Mouse (Mus musculus) limb, embryonic 12.5 days (tissue): ENCODE measurements around the gene Uggt2. TPM values are rescaled to one million over a fixed set of nuclear protein-coding genes. Genes with fewer than 3 reads are reported as not detected.
A peak's percentile ranks its signal among the peaks of the same experiment; 100 is the strongest.

Experiments
- ATAC-seq: fragments of 200-750 bp; cut with Nextera tagmentation; 2 replicates; pipeline ENCODE4 v1.8.0; 2017; ENCODE audit warnings: low read depth, moderate TSS enrichment; ENCODE audit not compliant: insufficient number of reproducible peaks, insufficient read depth, low FRiP score, low TSS enrichment
- H3K27ac ChIP-seq: fragments of 300-500 bp; sonication (generic); 2 replicates; pipeline ENCODE4 v1.5.1; 2016; ENCODE audit warnings: mild to moderate bottlenecking, moderate library complexity
- H3K27me3 ChIP-seq: fragments of 300-500 bp; sonication (generic); 2 replicates; pipeline ENCODE4 v1.6.1; 2016; ENCODE audit warnings: mild to moderate bottlenecking, moderate library complexity
- H3K36me3 ChIP-seq: fragments of 300-500 bp; sonication (generic); 2 replicates; pipeline ENCODE4 v1.6.1; 2016; ENCODE audit warnings: mild to moderate bottlenecking, moderate library complexity
- H3K4me1 ChIP-seq: fragments of 300-500 bp; sonication (generic); replicated peaks from 2 replicates; pipeline ENCODE4 v1.6.1; 2016
- H3K4me2 ChIP-seq: fragments of 300-500 bp; sonication (generic); 2 replicates; pipeline ENCODE4 v1.6.1; 2016; ENCODE audit warnings: mild to moderate bottlenecking, moderate library complexity
- H3K4me3 ChIP-seq: fragments of 300-500 bp; sonication (generic); replicated peaks from 2 replicates; pipeline ENCODE4 v1.5.1; 2016; ENCODE audit warnings: mild to moderate bottlenecking
- H3K9ac ChIP-seq: fragments of 300-500 bp; sonication (generic); replicated peaks from 2 replicates; pipeline ENCODE4 v1.6.1; 2016; ENCODE audit warnings: mild to moderate bottlenecking, moderate library complexity
- H3K9me3 ChIP-seq: fragments of 300-500 bp; sonication (generic); 2 replicates; pipeline ENCODE4 v1.6.1; 2016; ENCODE audit warnings: mild to moderate bottlenecking, moderate library complexity
- WGBS: fragments of 180-500 bp; shearing (Covaris S2); methylation state at CpG from one replicate; pipeline ENCODE4 v1.1.7; 2016; 5-methylcytosine and 5-hydroxymethylcytosine counted together
- polyA plus RNA-seq: library from polyadenylated mRNA; unstranded; fragments of >200 nt; fragmentation: Nextera tagmentation; extraction: Ambion mirVana; gene quantifications from 2 replicates; pipeline ENCODE4 v1.2.1, GENCODE M21; 2016

Uggt2 gene
- polyA plus RNA-seq, 1 experiment from 2014 or later, result 23.5 TPM

- Histone ChIP-seq H3K27me3 (no peaks in the 10 kb centered on the region), H3K4me3 (no peak overlapping the region), H3K36me3 (no peaks in the 10 kb centered on the region; the same call in 1 of the 2 replicates), H3K4me2 (no peak overlapping the region), H3K4me1 (peaks cover 28% of the 10 kb centered on the region), H3K9ac (no peak overlapping the region), H3K27ac (no peak overlapping the region), H3K9me3 (no peaks in the 10 kb centered on the region)
- ATAC-seq, result no peak
- WGBS, result 70% methylated on average over 4 of the region's 4 CpGs
These were observed 158.3 kb downstream of the Uggt2 start for GRCm38 (mm10) chr14:118940796-118941495.

GRCm38 (mm10) chr14:118938551-118938950 is 160.7 kb downstream of the Uggt2 start:
- Histone ChIP-seq H3K27ac (no peak overlapping the region), H3K36me3 (no peaks in the 10 kb centered on the region; the same call in 1 of the 2 replicates), H3K9ac (peak overlapping the region; percentile 98), H3K27me3 (no peaks in the 10 kb centered on the region), H3K4me2 (peak overlapping the region; percentile 68), H3K4me1 (peaks cover 28% of the 10 kb centered on the region), H3K4me3 (peak overlapping the region; percentile 98), H3K9me3 (no peaks in the 10 kb centered on the region)
- WGBS, result under 1% methylated on average over 7 of the region's 7 CpGs
- ATAC-seq, result no peak

GRCm38 (mm10) chr14:118937533-118938492 is 161.4 kb downstream of the Uggt2 start, which contains the start of gene Dnajc3:
Gene Dnajc3 (plus strand): TSS chr14:118937976.
- no peaks in the 10 kb centered on the region; the same call in 1 of the 2 replicates for H3K36me3 ChIP-seq
- under 1% methylated on average over 114 of the region's 124 CpGs for WGBS
- H3K27me3 ChIP-seq, result no peaks in the 10 kb centered on the region
- H3K27ac ChIP-seq, result peak within 1 kb of the TSS; percentile 90
- ATAC-seq, result peak; percentile 99
- H3K9ac ChIP-seq, result peak within 1 kb of the TSS; percentile 98
- peak within 1 kb of the TSS; percentile 68 for H3K4me2 ChIP-seq
- no peaks in the 10 kb centered on the region for H3K9me3 ChIP-seq
- H3K4me1 ChIP-seq, result peaks cover 32% of the 10 kb centered on the region
- H3K4me3 ChIP-seq, result peak within 1 kb of the TSS; percentile 98

- H3K9me3 ChIP-seq, result no peaks in the 10 kb centered on the region
- peak overlapping the region; percentile 98 for H3K4me3 ChIP-seq
- peaks cover 30% of the 10 kb centered on the region for H3K4me1 ChIP-seq
- no peak for ATAC-seq
- 30% methylated on average over 4 of the region's 4 CpGs for WGBS
- H3K9ac ChIP-seq, result peak overlapping the region; percentile 72
- H3K27ac ChIP-seq, result peak overlapping the region; percentile 82
- no peaks in the 10 kb centered on the region; the same call in 1 of the 2 replicates for H3K36me3 ChIP-seq
- peak overlapping the region; percentile 68 for H3K4me2 ChIP-seq
- no peaks in the 10 kb centered on the region for H3K27me3 ChIP-seq
These were observed 162.3 kb downstream of the Uggt2 start for GRCm38 (mm10) chr14:118936952-118937351.

GRCm38 (mm10) chr14:118936236-118936635 is 163.0 kb downstream of the Uggt2 start:
- ATAC-seq, result no peak
- WGBS, result 57% methylated on average over 3 of the region's 3 CpGs
- Histone ChIP-seq H3K4me1 (peaks cover 27% of the 10 kb centered on the region), H3K9me3 (no peaks in the 10 kb centered on the region), H3K9ac (no peak overlapping the region), H3K36me3 (no peaks in the 10 kb centered on the region), H3K27ac (no peak overlapping the region), H3K4me3 (no peak overlapping the region), H3K27me3 (no peaks in the 10 kb centered on the region), H3K4me2 (no peak overlapping the region)

Other genes with a start within 250 kb of the Uggt2 start
- gene Dzip1, start 174.0 kb downstream of the Uggt2 start, polyA plus RNA-seq, result 37.7 and 38.3 TPM in 2 replicates
- 26.7 and 28.1 TPM in 2 replicates for gene Dnajc3, start 161.5 kb downstream of the Uggt2 start, polyA plus RNA-seq
- gene Hs6st3, start 38.9 kb upstream of the Uggt2 start, polyA plus RNA-seq, result 0.17 and 0.31 TPM in 2 replicates